Mouse (Mus musculus): Measurements from ENCODE around the gene Arl10.

DNA sequence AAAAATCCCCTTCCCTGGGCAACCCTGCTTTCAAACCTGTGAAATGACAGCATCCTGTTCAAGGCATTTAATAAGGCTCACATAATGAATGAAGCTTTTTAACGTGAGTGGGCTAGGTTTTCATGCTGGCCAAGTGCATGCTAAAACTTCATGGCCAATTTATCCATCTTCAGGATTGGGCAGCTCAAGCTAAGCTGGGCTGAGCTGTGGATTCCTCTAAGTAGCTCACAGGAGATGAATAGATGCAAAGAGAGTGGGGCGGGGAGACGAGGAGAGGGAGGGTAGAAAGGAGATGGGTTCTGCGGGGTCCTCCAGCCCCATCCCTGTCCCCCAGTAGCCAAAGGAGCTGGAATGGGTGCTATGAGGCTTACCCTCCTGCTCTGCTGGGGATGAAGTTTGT lies 29.4 kb downstream of the Arl10 start:
- TF ChIP-seq POLR2A (IDR thresholded peaks at IDR 0.05; ENCODE audit: low read depth, low read length) = no peak
- no peak for TF ChIP-seq CTCF (IDR thresholded peaks at IDR 0.05; ENCODE audit: borderline replicate concordance, insufficient read depth, low read length)
